In the genomic region with DNA sequence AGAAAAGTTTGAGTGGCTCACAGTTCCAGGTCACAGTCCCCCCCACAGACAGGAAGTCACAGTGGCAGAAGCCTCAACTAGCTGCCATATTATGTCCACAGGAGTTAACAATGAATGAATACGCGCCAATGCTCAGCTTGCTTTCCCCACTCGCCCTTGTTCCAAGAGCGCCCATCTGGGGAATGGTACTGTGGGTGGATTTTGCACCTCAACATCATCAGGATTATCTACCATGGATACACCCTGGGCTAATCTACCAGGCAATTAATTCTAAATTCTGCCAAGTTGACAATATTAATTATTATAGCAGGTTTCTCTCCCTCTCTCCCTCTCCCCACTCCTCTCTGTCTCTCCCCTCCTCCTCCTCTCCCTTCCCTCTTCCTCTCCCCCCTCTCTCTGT, we compare ENCODE assay signal across 28 mouse cellular contexts. TPM values are rescaled to one million over a fixed set of nuclear protein-coding genes. Genes with fewer than 3 reads are reported as not detected.
A peak's percentile ranks its signal among the peaks of the same experiment; 100 is the strongest.
DNase-seq lines count a peak whose midpoint lies in the region; ATAC-seq and TF ChIP-seq lines count a peak whose summit lies in the region.
"Had no signal": no experiment of that assay in that cellular context is flagged by ENCODE, and none has a peak within 500 bp of the region (broad histone marks: within the 10 kb centered on the region; RNA-seq: fewer than 3 reads in every experiment).

No protein-coding gene starts in this region.

- H3K4me3 ChIP-seq in hindbrain, embryonic 16.5 days (ENCODE audit: low read length) = no peak overlapping the region
- no peak overlapping the region for H3K4me3 ChIP-seq in hindbrain, embryonic 10.5 days
- H3K4me3 ChIP-seq in layer of hippocampus, adult 2 months = no peak overlapping the region
- no peak overlapping the region for H3K4me3 ChIP-seq in limb, embryonic 12.5 days (replicated peaks)
- no peak overlapping the region for H3K4me3 ChIP-seq in kidney, embryonic 14.5 days (ENCODE audit: low read length)
- H3K4me3 ChIP-seq: embryonic facial prominence, embryonic 12.5 days; heart, adult 2 months; heart, embryonic 13.5 days; hindbrain, embryonic 13.5 days; intestine, embryonic 15.5 days; left cerebral cortex, adult 2 months; midbrain, embryonic 12.5 days had no signal

- H3K36me3 ChIP-seq in hindbrain, embryonic 16.5 days (ENCODE audit: control insufficient read depth, insufficient read depth, low read length) = no peaks in the 10 kb centered on the region
- peaks cover 71% of the 10 kb centered on the region for H3K36me3 ChIP-seq in hindbrain, embryonic 10.5 days
- H3K36me3 ChIP-seq in limb, embryonic 12.5 days = peaks cover 31% of the 10 kb centered on the region
- peaks cover 28% of the 10 kb centered on the region for H3K36me3 ChIP-seq in kidney, embryonic 14.5 days (ENCODE audit: control insufficient read depth, insufficient read depth, low read length)
- H3K36me3 ChIP-seq: intestine, embryonic 15.5 days had no signal

- H3K4me2 ChIP-seq in hindbrain, embryonic 16.5 days (ENCODE audit: low read length) = no peak overlapping the region
- 0 out of 2 replicates have a peak overlapping the region, but pooled peaks have one; percentile 11 for H3K4me2 ChIP-seq in limb, embryonic 12.5 days
- H3K4me2 ChIP-seq in kidney, embryonic 14.5 days (replicated peaks; ENCODE audit: low read depth, low read length) = no peak overlapping the region
- H3K4me2 ChIP-seq: embryonic facial prominence, embryonic 12.5 days; heart, embryonic 13.5 days; hindbrain, embryonic 13.5 days; intestine, embryonic 15.5 days; lung, embryonic 14.5 days; midbrain, embryonic 12.5 days had no signal

- H3K4me1 ChIP-seq in hindbrain, embryonic 16.5 days (ENCODE audit: control insufficient read depth, insufficient read depth, low read depth, low read length) = no peaks in the 10 kb centered on the region
- H3K4me1 ChIP-seq in hindbrain, embryonic 10.5 days (replicated peaks) = no peaks in the 10 kb centered on the region
- peaks cover 24% of the 10 kb centered on the region for H3K4me1 ChIP-seq in limb, embryonic 12.5 days (replicated peaks)
- no peaks in the 10 kb centered on the region for H3K4me1 ChIP-seq in kidney, embryonic 14.5 days (ENCODE audit: control insufficient read depth, insufficient read depth, low read length)
- H3K4me1 ChIP-seq: embryonic facial prominence, embryonic 12.5 days; heart, embryonic 13.5 days; intestine, embryonic 15.5 days had no signal

- TF ChIP-seq CTCF in layer of hippocampus, adult 2 months (conservative IDR thresholded peaks at IDR 0.05) = no peak

- ATAC-seq in hindbrain, embryonic 16.5 days = peak; percentile 56; the same call in 1 of the 2 replicates
- ATAC-seq in limb, embryonic 12.5 days (ENCODE audit: insufficient number of reproducible peaks, insufficient read depth, low FRiP score, low TSS enrichment, low read depth) = no peak
- ATAC-seq in kidney, embryonic 14.5 days (ENCODE audit: low FRiP score, low TSS enrichment) = no peak
- ATAC-seq: forebrain, embryonic 16.5 days; intestine, embryonic 15.5 days had no signal

- no peak for DNase-seq in hindbrain, embryonic 10.5 days (ENCODE audit: low spot score)
- DNase-seq in brain, adult 2 months (ENCODE audit: low read depth, low spot score) = peak; percentile 15
- peak; percentile 48 to 60 for DNase-seq in layer of hippocampus, adult 2 months (ENCODE audit: low spot score in 2 of 2)
- no peak for DNase-seq in kidney, postnatal 25 days
- DNase-seq in thymus, postnatal 25 days = no peak
- DNase-seq: adrenal gland, postnatal 25 days; gastrocnemius, postnatal 25 days; heart, adult 2 months; kidney, adult 8-10 months; kidney, postnatal 36 days; lung, embryonic 14.5 days had no signal

- 86% methylated on average over 4 of the region's 4 CpGs for WGBS in hindbrain, embryonic 16.5 days
- WGBS in hindbrain, embryonic 10.5 days = 94% methylated on average over 4 of the region's 4 CpGs
- 65% methylated on average over 4 of the region's 4 CpGs for WGBS in limb, embryonic 12.5 days
- WGBS in kidney, embryonic 14.5 days = 89% methylated on average over 4 of the region's 4 CpGs

- H3K9me3 ChIP-seq in hindbrain, embryonic 16.5 days (ENCODE audit: control insufficient read depth, low read length) = no peaks in the 10 kb centered on the region
- peaks cover 6% of the 10 kb centered on the region for H3K9me3 ChIP-seq in hindbrain, embryonic 10.5 days
- H3K9me3 ChIP-seq in limb, embryonic 12.5 days = 0 out of 2 replicates have a peak, but pooled peaks cover 3% of the 10 kb centered on the region
- no peaks in the 10 kb centered on the region for H3K9me3 ChIP-seq in kidney, embryonic 14.5 days (ENCODE audit: control insufficient read depth, low read length)
- H3K9me3 ChIP-seq: hindbrain, embryonic 13.5 days; intestine, embryonic 15.5 days; midbrain, embryonic 12.5 days had no signal

- no peak overlapping the region for H3K9ac ChIP-seq in hindbrain, embryonic 16.5 days (ENCODE audit: low read depth, low read length)
- no peak overlapping the region for H3K9ac ChIP-seq in limb, embryonic 12.5 days (replicated peaks)
- no peak overlapping the region for H3K9ac ChIP-seq in kidney, embryonic 14.5 days (ENCODE audit: low read depth, low read length)
- H3K9ac ChIP-seq: embryonic facial prominence, embryonic 12.5 days; heart, embryonic 13.5 days; hindbrain, embryonic 13.5 days; intestine, embryonic 15.5 days; liver, embryonic 14.5 days; lung, embryonic 14.5 days; midbrain, embryonic 12.5 days had no signal

- H3K27ac ChIP-seq in hindbrain, embryonic 16.5 days (ENCODE audit: low read depth, low read length) = no peak overlapping the region
- no peak overlapping the region for H3K27ac ChIP-seq in hindbrain, embryonic 10.5 days
- no peak overlapping the region for H3K27ac ChIP-seq in layer of hippocampus, adult 2 months
- H3K27ac ChIP-seq in limb, embryonic 12.5 days = peak overlapping the region; percentile 72
- H3K27ac ChIP-seq in kidney, embryonic 14.5 days (ENCODE audit: low read depth, low read length) = no peak overlapping the region
- H3K27ac ChIP-seq: heart, adult 2 months; heart, embryonic 13.5 days; hindbrain, embryonic 13.5 days; intestine, embryonic 15.5 days; left cerebral cortex, adult 2 months; liver, embryonic 14.5 days; midbrain, embryonic 12.5 days; stomach, postnatal 0 days had no signal

- no peaks in the 10 kb centered on the region for H3K27me3 ChIP-seq in hindbrain, embryonic 16.5 days (replicated peaks; ENCODE audit: control insufficient read depth, insufficient read depth, low read length)
- no peaks in the 10 kb centered on the region for H3K27me3 ChIP-seq in hindbrain, embryonic 10.5 days (ENCODE audit: insufficient read depth, poor library complexity, severe bottlenecking)
- no peaks in the 10 kb centered on the region for H3K27me3 ChIP-seq in limb, embryonic 12.5 days
- H3K27me3 ChIP-seq in kidney, embryonic 14.5 days (ENCODE audit: control insufficient read depth, insufficient read depth, low read length) = no peaks in the 10 kb centered on the region
- H3K27me3 ChIP-seq: embryonic facial prominence, embryonic 12.5 days; heart, embryonic 13.5 days; hindbrain, embryonic 13.5 days; intestine, embryonic 15.5 days; midbrain, embryonic 12.5 days had no signal

RNA-seq across cellular contexts. Expression of gene Ttc23l, which starts 50.6 kb away (rescaled TPM):
- polyA plus RNA-seq in hindbrain, embryonic 16.5 days (2015; fragmentation: Nextera tagmentation; extraction: Ambion mirVana) = not detected in 2 replicates
- polyA plus RNA-seq in hindbrain, embryonic 10.5 days (2016; fragmentation: Nextera tagmentation; extraction: Ambion mirVana) = not detected in 2 replicates
- total RNA-seq in layer of hippocampus, adult 2 months (2021) = not detected
- not detected in 2 replicates for polyA plus RNA-seq in limb, embryonic 12.5 days (2016; fragmentation: Nextera tagmentation; extraction: Ambion mirVana)
- not detected in 2 replicates for polyA plus RNA-seq in kidney, embryonic 14.5 days (2014; fragmentation: Nextera tagmentation; extraction: Ambion mirVana)
- total RNA-seq: adrenal gland, postnatal 25 days; ES-E14; gastrocnemius, postnatal 25 days; heart, adult 2 months; heart, postnatal 25 days; left cerebral cortex, adult 2 months; megakaryocyte, adult 5-6 weeks had no signal
- polyA plus RNA-seq: embryonic facial prominence, embryonic 12.5 days; forebrain, embryonic 16.5 days; heart, embryonic 13.5 days; hindbrain, embryonic 13.5 days; intestine, embryonic 15.5 days; limb, embryonic 11.5 days; liver, embryonic 14.5 days; lung, embryonic 14.5 days; midbrain, embryonic 12.5 days; neural tube, embryonic 11.5 days; stomach, postnatal 0 days had no signal

Comparison
In these comparisons a context has a peak if more than half of its experiments do, and no peak if none do; other contexts are left out.
1. DNase-seq: peak in brain, adult 2 months (single experiment) and layer of hippocampus, adult 2 months (2 of 2); none in hindbrain, embryonic 10.5 days (single experiment), kidney, postnatal 25 days (0 of 2) and thymus, postnatal 25 days (single experiment).